Mouse (Mus musculus) spleen, postnatal 4 days (tissue): ENCODE measurements around the gene Gpn1.
A peak's percentile ranks its signal among the peaks of the same experiment; 100 is the strongest.
"Not testable (repeated sequence)": the region's sequence is repeated elsewhere in the genome, so short reads cannot be mapped to it uniquely, and the experiment has no call there.

Source experiments
- DNase-seq, 2 experiments: peaks; one replicate each; pipeline ENCODE4 v3.0.0; 2022; ENCODE audit warnings: low spot score in 2 of 2

Gene Gpn1

DNA sequence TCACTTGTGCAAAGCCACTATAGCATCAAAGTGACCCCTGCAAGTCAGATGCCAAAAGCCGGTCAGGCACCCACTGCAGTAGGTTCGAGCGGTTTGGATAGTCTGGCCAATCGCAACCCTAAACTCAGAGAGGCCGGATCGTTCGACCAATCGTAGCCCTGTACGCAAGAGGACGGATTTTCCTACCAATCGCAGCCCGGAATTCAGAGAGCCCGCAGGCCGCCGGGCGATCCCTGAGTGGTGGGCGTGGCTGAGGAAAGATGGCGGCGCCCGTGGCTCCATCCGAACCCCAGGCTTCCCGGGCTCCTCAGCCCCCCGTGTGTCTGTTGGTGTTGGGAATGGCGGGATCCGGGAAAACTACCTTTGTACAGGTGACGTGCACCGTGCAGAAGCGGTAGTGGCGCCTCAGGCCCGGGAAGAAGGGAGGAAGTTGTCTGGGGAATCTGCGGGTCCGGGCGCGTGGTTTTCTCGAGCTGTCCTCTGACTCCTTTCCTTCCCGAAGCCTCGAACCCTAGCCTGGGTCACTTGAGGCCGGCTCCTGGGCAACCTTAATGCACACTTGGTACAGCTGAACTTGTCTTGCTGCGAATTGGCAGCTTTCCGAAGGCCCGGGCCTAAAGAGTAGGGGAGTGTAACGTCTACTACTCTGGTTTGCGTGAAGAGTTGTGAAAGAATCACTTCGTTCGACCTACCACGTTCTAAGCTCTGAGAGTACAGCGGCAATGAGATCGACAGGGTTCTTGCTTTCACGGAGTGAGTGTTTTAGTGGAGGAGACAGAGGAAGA, at the start of gene Gpn1:
Gene Gpn1, plus strand, starts transcription at position 229 of the 785 bp plus-strand sequence.
- DNase-seq: peak; percentile 85 to 92

GRCm38 (mm10) chr5:31451336-31451735, 43.2 kb upstream of the Gpn1 start:
- DNase-seq: no peak

- peak; percentile 87 to 91 for DNase-seq
These were observed 42.5 kb upstream of the Gpn1 start, which contains the start of gene Zfp512 for GRCm38 (mm10) chr5:31451878-31452561. Gene Zfp512, plus strand, starts transcription at chr5:31452431.

DNA sequence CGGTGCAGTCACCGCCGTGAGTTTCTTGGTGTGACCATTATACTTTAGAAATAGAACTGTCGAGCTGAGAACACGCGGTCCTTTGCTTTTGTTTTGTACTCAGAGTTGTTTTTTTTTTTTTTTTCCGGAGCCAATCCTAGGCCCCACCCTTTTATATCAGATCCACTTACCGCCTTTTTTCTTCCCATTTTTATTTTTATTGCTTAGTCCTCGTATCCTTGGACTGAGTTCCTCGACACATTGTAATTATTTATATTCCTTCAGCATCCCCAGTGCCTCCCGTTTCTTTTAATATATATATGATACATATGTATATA, 42.0 kb upstream of the Gpn1 start:
- no peak for DNase-seq

DNA sequence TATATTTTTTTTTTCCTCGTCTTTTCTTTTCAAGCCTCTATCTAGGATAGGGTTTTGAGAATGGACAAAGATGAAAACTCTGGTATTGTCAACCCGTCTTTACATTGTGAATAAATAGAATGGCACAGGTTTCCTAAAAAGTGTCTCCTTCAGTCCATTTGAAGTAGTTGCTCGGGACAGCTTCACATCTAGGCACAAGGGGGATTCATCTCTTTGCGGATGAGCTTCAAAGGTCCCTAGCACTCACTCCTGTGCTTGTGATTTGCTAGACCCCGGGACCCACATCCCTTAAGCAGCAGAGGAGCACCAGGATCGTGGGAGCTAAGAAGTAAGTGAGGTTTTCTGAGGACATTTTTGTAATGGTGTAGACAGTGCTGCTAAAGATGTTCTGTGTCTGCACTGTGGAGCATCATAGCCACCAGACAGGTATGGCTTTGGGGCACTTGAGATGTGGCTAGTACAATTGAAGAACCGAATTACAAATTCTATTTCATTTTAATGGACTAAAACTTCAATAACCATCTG, 41.6 kb upstream of the Gpn1 start:
- DNase-seq: no peak

- DNase-seq: no peak
These were observed 26.7 kb upstream of the Gpn1 start for GRCm38 (mm10) chr5:31467798-31468197.

- no peak for DNase-seq
These were observed 24.8 kb upstream of the Gpn1 start for GRCm38 (mm10) chr5:31469711-31470110.

DNA sequence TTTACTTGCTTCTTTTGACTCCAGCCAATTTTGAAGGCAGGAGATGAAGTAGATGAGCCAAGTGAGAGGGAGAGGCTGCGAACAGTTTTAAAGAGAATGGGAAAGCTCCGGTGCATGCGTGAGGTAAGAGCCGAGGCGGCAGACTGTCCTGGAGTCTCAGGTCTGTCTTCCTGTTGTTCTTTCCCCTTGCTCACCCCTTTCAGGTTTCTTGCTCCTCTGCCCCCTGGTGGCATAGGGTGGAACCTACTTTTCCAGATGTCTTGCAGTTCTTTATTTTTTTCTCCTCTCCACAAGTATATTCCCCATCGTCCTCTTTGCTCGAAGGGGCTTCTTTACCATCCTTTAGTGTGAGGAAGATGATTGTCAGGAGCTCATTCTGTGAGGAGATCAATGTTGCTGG, 24.2 kb upstream of the Gpn1 start:
- peak; percentile 58 to 79 for DNase-seq

DNA sequence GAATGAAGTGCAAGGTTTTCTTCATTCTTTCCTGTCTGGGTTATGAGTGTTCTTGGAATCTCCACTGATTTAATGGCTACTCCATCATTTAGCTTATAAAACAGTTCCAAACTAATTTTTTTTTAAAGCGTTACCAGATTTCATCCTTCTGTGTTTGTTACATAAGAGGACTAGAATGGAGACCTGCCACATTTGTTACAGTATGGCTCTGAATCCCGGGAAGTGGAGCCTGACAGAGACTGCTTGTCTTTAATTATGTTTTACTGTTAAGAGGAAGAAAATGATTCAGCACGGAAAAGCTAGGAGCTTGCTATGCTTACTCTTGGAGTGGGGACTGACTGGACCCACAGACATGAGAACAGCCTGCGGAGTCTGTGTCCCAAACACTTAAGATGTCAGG, 14.0 kb upstream of the Gpn1 start:
- no peak for DNase-seq

DNA sequence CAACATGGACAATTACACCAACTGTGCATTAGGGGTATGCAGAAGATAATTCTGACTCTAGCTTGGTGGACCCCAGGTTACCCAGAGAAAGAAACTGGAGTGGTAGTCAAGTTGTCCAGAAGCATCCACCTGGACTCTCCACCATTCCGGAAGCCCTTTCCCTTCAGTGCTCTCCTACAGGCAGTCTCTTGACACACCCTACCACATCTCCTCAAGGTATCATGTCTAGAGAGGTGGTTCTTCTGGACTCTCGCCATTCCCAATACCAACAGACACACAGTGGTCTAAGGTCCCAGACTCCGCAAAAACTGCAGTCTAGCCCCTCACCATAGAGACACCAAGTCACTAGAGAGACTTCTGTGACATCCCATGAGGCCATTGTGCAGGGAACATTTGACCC, 9.1 kb upstream of the Gpn1 start, which contains the start of gene 4930548H24Rik:
Gene 4930548H24Rik, plus strand, starts transcription at position 301 of the 400 bp plus-strand sequence.
- no peak for DNase-seq

- no peak for DNase-seq
These were observed 6.7 kb upstream of the Gpn1 start for GRCm38 (mm10) chr5:31487889-31488288.

GRCm38 (mm10) chr5:31489116-31489769, 5.3 kb upstream of the Gpn1 start:
- DNase-seq: no peak

GRCm38 (mm10) chr5:31492031-31492430, 2.5 kb upstream of the Gpn1 start:
- DNase-seq: no peak

DNA sequence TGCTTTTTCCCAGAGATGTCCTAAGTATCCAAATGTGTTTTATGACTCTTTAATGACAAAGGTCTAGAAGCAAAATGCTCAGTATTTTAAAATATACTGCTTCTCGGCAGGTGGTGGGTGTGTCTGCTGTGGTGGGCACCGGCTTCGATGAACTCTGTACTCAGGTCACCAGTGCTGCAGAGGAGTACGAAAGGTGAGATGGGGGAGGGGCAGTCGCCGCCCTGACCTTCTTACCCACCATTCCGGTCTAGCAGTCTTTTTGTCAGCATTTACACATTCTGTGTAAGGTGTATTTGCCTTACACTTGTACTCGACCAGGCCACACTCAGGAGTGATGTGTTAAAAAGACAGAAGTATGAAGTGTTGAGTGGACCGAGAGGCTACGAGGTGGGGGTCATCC, 10.3 kb downstream of the Gpn1 start:
- DNase-seq: no peak

DNA sequence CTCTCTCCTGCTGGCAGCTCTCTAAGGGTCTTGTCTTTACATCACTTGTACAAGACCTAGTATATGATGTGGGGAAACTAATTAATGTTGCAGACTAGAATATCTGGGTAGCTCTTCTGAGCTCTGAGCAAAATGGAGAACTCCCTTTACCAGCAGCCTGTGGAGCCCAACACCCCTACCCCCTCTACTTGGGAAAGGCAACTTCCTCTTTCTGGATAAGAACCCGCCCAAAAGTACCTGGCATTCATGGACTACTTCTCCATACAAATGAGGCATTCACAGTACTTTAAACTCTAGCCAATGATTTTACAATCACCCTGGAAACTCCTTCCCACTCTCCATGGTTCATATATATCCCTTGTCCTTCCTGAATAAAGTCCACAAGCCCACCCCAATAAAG, 17.9 kb downstream of the Gpn1 start:
- DNase-seq: no peak

DNA sequence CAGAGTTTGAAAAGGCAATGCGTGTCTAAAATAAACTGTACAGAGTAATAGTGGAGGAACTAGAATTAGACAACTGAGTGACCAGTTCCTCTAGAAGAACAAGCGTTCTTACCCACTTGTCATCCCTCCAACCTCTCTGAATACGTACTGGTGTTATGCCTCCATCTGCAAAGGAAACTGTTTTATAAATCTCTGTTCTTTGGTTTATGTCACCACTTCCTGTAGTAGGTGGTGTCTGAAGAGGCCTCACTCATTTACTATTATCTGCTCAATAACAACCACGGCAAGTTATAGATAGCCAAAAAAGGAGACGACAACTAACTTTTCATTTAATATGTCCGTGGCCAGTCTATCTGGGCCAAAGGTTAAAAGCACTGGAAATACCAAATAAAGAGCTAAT, 26.0 kb downstream of the Gpn1 start:
- no peak for DNase-seq

GRCm38 (mm10) chr5:31526354-31527116, 32.0 kb downstream of the Gpn1 start, which contains the start of gene Slc4a1ap:
Gene Slc4a1ap, plus strand, starts transcription at chr5:31526995.
- peak; percentile 81 to 91 for DNase-seq

DNA sequence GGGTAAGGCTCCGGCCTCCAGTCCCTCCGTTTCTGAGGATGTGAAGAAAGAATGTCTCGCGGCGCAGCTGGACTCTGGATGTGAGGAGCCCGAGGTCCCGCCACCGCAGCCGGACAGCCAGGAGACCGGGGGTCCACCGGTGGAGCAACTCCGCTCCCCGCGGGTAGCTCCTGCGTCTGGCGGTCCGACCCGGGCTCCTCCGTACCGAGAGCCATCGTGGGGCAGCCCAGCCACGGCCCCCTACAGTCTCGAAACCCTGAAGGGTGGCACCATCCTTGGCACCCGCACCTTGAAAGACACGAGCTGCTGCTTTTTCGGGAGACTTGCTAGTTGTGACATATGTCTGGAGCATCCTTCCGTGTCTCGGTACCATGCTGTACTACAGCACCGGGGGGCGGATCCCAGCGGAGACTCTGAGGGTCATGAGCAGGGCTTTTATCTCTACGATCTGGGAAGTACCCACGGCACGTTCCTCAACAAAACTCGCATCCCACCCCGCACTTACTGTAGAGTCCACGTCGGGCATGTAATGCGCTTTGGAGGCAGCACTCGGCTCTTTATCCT, 32.7 kb downstream of the Gpn1 start:
- no peak for DNase-seq

DNA sequence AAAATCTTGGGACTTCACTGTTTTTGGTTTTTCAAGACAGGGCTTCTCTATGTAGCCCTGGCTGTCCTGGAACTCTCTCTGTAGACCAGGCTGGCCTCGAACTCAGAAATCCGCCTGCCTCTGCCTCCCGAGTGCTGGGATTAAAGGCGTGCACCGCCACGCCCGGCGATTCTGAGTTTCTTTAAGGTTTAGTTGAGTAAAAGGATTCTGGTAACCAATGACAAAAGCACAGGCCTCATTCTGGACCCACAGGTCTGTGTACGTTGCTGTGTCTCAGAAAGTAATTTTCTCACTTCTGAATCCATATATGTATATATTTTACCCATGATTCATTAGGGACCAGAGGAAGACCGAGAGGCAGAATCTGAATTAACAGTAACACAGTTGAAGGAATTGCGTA, 33.2 kb downstream of the Gpn1 start, which contains the start of gene Supt7l:
Gene Supt7l, minus strand, starts transcription at position 101 of the 400 bp plus-strand sequence.
- DNase-seq: not testable (repeated sequence)

DNA sequence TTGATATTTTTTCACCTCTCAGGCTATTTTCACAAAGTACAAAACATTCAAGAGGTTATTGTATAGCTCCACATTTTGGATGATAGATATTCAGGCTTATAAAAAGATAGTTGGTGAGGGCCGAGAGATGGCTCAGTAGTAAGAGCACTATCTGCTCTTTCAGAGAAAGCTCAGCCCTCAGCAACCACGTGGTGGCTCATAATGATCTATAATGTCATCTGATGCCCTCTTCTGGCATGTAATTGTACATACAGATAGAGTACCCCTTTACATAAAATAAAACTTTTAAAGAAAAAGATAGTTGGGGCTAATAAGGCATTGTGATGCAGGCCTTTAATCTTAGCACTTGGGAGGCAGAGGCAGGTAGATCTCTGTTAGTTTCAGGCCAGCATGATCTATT, 34.0 kb downstream of the Gpn1 start:
- DNase-seq: no peak

GRCm38 (mm10) chr5:31535228-31535627, 40.7 kb downstream of the Gpn1 start:
- DNase-seq: no peak
